Mouse (Mus musculus): ENCODE data around the gene Skint1. TPM values are rescaled to one million over a fixed set of nuclear protein-coding genes. Genes with fewer than 3 reads are reported as not detected.
"Not testable (repeated sequence)": the region's sequence is repeated elsewhere in the genome, so short reads cannot be mapped to it uniquely, and the experiment has no call there.

Gene Skint1
- total RNA-seq (2021) = not detected

DNA sequence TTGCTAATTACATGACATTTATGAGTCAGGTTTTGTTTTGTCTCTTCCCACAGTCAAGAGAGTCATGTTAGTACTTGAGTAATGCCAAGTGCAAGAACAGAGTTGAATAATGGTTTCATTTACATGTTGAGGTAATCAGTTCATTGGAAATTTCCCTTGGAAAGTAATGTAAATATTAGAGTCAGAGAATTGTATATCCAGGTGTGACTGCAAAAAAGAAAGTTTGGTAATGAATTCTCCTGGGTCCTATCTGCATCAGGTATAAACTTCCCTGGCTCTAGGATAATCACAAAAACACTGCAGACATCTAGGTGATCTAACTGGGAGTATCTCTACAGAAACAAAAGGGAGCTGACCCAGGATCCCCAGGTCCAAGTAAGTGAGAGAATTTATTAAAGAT is at the start of gene Skint1:
Gene Skint1, plus strand, starts transcription at position 301 of the 400 bp plus-strand sequence.
- DNase-seq (ENCODE audit: extremely low spot score in 1 of 2, low spot score in 2 of 2) = no peak
- intact Hi-C loops (cut with DNase I) = no loop called here

DNA sequence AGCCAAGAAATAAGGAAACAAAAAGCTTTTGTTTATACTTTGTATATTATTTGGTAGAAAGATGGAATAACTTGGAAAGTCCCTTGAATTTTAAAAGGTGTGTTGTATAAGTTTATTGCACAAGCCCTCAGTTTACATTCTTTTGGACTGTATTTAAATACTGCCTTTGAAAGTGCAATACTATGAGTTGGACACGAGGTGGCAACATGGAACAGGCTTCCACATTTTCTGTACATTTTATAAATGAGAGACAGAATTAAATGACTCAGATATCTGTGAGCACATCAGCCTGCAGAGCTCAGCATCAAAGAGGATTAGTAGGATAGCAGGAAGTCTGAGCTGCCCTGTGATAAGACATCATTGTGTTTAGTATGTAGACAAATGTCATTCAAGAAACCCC is 44.8 kb upstream of the Skint1 start:
- DNase-seq (ENCODE audit: extremely low spot score in 1 of 2, low spot score in 2 of 2) = peak in 1 of 2 experiments; percentile 2

DNA sequence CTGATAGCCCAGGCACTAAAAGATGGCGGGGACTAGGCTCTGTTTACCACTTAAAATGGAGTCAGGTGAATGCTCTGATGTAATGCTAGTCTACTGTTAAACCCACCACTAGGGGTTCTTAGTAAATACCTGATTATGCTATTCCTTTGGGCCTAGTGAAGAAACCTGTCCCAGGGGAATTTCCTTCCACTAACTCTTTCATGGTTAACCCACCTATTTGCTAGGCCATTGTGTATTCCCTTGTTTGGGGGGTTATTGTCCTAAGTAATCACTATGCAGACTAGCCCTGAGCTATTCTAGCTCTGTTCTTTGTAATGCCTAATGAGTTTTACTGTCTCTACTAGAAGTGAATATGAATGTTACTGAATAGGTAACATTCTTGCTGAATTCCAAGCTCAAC is 42.8 kb upstream of the Skint1 start:
- intact Hi-C loops (cut with DNase I); DNase-seq (ENCODE audit: extremely low spot score in 1 of 2, low spot score in 2 of 2): not testable (repeated sequence)

More for the DNA sequence above, 44.8 kb upstream of the Skint1 start:
- intact Hi-C loops (cut with DNase I) = no loop called here

DNA sequence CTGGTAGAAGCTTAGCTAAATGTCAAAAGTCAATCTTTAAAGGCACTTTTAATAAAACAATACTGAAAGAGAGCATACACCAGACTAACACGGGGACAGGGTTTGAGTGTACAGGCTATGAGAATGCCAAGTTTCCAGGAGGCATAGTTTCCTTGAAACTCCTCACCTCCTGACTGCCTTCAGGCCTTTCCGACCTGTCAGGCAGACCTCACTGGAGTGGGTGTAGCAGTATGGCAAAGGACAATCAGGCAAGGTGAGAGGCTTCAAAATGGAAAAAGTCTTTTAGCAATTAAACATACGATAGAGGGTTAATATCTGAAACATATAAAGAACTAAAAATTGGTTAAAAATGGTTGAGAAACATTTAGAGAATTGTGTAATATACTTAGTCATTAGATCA is 42.4 kb upstream of the Skint1 start:
- DNase-seq (ENCODE audit: extremely low spot score in 1 of 2, low spot score in 2 of 2) = no peak
- intact Hi-C loops (cut with DNase I) = no loop called here

DNA sequence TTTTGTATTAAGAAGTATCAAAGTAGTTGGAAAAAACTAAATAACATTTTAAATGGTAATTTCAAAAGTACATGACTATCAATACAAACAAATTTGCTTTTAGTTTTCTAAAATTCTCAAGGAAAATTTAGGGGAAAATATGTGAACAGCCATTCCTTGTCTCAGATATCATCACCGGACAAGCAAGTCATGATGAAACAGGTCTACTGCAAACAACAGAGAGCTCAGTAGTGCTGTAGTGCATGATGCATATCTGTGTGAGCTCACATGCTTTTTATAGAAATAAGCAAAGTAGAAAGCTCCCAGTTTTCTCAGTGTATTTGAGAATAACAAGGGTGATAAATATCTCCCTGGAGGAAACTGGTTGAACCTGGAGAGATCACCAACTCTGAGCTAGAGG is 33.4 kb upstream of the Skint1 start, which contains the start of gene Skint7:
Gene Skint7, plus strand, starts transcription at position 301 of the 400 bp plus-strand sequence.
- intact Hi-C loops (cut with DNase I) = no loop called here
- no peak for DNase-seq (ENCODE audit: extremely low spot score in 1 of 2, low spot score in 2 of 2)

DNA sequence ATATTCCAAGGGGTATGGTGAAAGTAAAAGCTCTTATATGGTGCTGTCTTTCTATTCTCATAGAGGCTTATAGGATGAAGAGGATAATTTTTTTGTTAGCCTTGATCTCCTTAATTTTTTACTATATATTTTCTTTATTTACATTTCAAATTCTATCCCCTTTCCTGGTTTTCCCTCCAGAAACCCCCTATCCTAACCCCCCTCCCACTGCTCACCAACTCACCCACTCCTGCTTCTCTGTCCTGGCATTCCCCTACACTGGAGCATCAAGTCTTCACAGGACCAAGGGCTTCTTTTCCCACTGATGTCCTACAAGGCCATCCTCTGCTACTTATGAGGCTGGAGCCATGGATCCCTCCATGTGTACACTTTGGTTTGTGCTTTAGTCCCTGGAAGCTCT is 65.6 kb downstream of the Skint1 start, which contains the start of gene Skint4:
Gene Skint4, plus strand, starts transcription at position 301 of the 400 bp plus-strand sequence.
- DNase-seq (ENCODE audit: extremely low spot score in 1 of 2, low spot score in 2 of 2) = no peak
- intact Hi-C loops (cut with DNase I) = no loop called here

Other genes with a start within 250 kb of the Skint1 start
- not detected for gene Slc5a9, start 103.4 kb upstream of the Skint1 start, total RNA-seq (2021)
- gene Skint8, start 86.9 kb upstream of the Skint1 start, total RNA-seq (2021) = not detected
- under 1 TPM; 0.19 to 0.57 TPM for gene Skint7, start 33.3 kb upstream of the Skint1 start, total RNA-seq (2021)
- gene Skint4, start 65.7 kb downstream of the Skint1 start, total RNA-seq (2021) = not detected
- gene Skint3, start 226.0 kb downstream of the Skint1 start, total RNA-seq (2021) = not detected

All from left cerebral cortex, postnatal 10 days (tissue).